Mouse (Mus musculus) hindbrain, embryonic 10.5 days (tissue): ENCODE measurements around the gene Mrps11. TPM values are rescaled to one million over a fixed set of nuclear protein-coding genes. Genes with fewer than 3 reads are reported as not detected.

Experiments used
- DNase-seq: peaks from one replicate; pipeline ENCODE4 v3.0.0-alpha.2; 2017; ENCODE audit warnings: low spot score
- H3K27ac ChIP-seq: fragments of 300-500 bp; sonication (generic); 2 replicates; pipeline ENCODE4 v1.5.1; 2016; ENCODE audit warnings: mild to moderate bottlenecking, moderate library complexity
- H3K27me3 ChIP-seq: fragments of 300-500 bp; sonication (generic); 2 replicates; pipeline ENCODE4 v1.6.1; 2016; ENCODE audit warnings: mild to moderate bottlenecking; ENCODE audit not compliant: poor library complexity, insufficient read depth, severe bottlenecking
- H3K36me3 ChIP-seq: fragments of 300-500 bp; sonication (generic); 2 replicates; pipeline ENCODE4 v1.6.1; 2016; ENCODE audit warnings: mild to moderate bottlenecking, moderate library complexity
- H3K4me1 ChIP-seq: fragments of 300-500 bp; sonication (generic); replicated peaks from 2 replicates; pipeline ENCODE4 v1.6.1; 2016; ENCODE audit warnings: mild to moderate bottlenecking
- H3K4me3 ChIP-seq: fragments of 300-500 bp; sonication (generic); 2 replicates; pipeline ENCODE4 v1.5.1; 2016; ENCODE audit warnings: mild to moderate bottlenecking, moderate library complexity
- H3K9me3 ChIP-seq: fragments of 300-500 bp; sonication (generic); 2 replicates; pipeline ENCODE4 v1.6.1; 2016; ENCODE audit warnings: mild to moderate bottlenecking, moderate library complexity
- WGBS: fragments of 180-500 bp; shearing (Covaris S2); methylation state at CpG from one replicate; pipeline ENCODE4 v1.1.7; 2016; 5-methylcytosine and 5-hydroxymethylcytosine counted together
- polyA plus RNA-seq: library from polyadenylated mRNA; unstranded; fragments of >200 nt; fragmentation: Nextera tagmentation; extraction: Ambion mirVana; gene quantifications from 2 replicates; pipeline ENCODE4 v1.2.1, GENCODE M21; 2016

Gene Mrps11
- polyA plus RNA-seq, 1 experiment from 2014 or later, result 91.7 TPM

DNA sequence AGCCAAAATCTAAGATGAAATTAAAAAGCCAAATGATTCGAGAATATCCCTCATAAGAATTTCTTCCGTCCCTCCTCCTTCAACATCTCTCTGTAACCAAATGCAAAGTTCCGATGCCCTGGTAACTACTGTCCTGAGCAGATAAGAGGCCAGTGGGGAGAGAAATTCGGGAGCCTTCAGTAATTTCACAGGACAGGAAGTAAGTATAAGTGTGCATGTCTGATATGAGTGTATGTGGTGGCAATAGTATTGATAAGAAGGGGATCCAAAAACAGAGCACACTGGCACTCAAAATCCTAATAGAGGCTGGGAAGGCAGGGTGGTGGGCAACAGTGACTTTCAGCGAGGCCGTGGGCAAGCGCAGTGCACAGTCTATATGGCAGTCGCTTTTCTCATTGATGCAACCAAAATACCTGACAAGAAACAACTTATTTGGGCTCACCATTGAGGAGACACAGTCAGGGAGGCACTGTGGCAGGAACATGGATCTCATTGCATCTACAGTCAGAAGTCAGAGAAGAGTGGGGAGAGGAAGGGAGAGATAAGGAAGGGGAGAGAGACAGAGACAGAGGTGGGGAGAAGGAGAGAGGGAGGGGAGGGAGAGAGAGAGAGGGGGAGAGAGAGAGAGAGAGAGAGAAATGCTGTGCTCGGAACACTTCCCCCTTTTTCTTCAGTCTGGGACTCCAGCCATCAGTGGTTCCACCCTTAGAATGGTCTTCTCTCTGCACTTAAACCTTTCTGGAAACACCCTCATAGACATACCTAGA is 17.0 kb downstream of the Mrps11 start:
- Histone ChIP-seq H3K9me3 (no peaks in the 10 kb centered on the region), H3K36me3 (no peaks in the 10 kb centered on the region), H3K27me3 (peaks cover 11% of the 10 kb centered on the region; the same call in 1 of the 2 replicates), H3K4me1 (peaks cover 13% of the 10 kb centered on the region; the same call in 1 of the 2 replicates), H3K4me3 (no peak overlapping the region), H3K27ac (no peak overlapping the region)
- no peak for DNase-seq
- 81% methylated on average over 9 of the region's 9 CpGs for WGBS

DNA sequence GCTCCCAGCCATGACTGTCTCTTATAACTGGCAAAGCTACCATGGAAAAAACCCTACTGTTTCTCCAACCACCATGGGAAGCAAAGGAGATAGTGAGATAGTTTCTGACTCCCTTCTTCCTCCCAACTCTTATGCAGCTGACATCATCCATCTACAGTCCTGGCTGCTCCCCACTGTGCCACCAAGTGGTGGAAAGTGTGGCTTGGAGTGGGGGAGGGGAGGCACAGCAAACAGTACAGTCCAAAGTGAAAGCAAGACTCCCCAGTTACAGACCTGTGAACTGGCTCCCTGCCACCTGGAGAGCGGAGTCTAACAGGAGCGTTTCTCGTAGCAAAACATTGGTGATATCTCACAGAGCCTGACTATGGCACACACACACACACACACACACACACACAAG is 20.9 kb downstream of the Mrps11 start:
- WGBS, result 84% methylated on average over 3 of the region's 3 CpGs
- Histone ChIP-seq H3K4me3 (no peak overlapping the region), H3K27me3 (peaks cover 11% of the 10 kb centered on the region; the same call in 1 of the 2 replicates), H3K36me3 (no peaks in the 10 kb centered on the region), H3K27ac (no peak overlapping the region), H3K9me3 (no peaks in the 10 kb centered on the region), H3K4me1 (0 out of 2 replicates have a peak, but pooled peaks cover 2% of the 10 kb centered on the region)
- DNase-seq, result no peak

DNA sequence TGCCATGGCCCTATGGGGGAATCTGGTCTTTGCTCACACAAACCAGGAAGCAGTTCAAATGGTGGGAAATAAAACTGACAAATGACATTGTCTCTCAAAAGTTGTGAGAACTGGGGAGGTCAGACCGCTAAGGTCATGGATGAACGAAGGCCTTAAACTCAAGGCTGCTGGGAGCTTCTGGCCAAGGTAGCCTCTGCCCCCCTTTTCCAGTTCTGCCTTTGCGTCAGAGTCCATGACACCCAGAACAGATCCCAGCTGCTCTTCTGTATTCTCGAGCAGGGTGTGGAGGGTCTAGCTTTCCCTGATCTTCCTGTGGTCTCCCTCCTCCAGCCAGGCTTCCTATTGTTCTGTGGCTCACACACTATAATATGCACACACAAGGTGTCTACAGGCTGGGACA is 24.3 kb downstream of the Mrps11 start:
- DNase-seq, result no peak
- no peaks in the 10 kb centered on the region for H3K27me3 ChIP-seq
- no peaks in the 10 kb centered on the region for H3K9me3 ChIP-seq
- H3K4me1 ChIP-seq, result no peaks in the 10 kb centered on the region
- H3K36me3 ChIP-seq, result no peaks in the 10 kb centered on the region
- H3K4me3 ChIP-seq, result no peak overlapping the region
- H3K27ac ChIP-seq, result no peak overlapping the region
- 79% methylated on average over 4 of the region's 4 CpGs for WGBS

DNA sequence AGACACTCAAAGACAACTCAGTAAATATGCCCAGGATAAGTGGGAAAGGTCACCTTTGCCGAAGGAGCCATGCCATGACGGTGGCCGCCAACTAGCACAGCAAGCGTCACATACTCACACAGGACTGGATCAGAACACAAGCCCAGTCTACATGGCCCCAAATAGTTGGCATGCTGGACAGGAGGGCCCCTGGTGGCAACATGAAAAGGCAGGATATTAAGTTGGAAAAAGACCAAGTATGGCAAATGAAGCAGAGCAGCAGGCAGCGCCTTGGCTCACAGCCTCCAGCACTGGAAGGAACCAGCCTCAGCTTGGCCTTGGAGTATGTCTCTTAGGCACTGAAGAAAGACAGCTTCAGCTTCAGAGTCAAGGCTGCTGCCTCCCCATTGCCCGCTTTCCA is 30.9 kb downstream of the Mrps11 start:
- WGBS, result 89% methylated on average over 6 of the region's 6 CpGs
- H3K4me1 ChIP-seq, result no peaks in the 10 kb centered on the region
- DNase-seq, result no peak
- no peaks in the 10 kb centered on the region for H3K27me3 ChIP-seq
- no peak overlapping the region for H3K4me3 ChIP-seq
- H3K27ac ChIP-seq, result no peak overlapping the region
- no peaks in the 10 kb centered on the region for H3K36me3 ChIP-seq
- no peaks in the 10 kb centered on the region for H3K9me3 ChIP-seq

DNA sequence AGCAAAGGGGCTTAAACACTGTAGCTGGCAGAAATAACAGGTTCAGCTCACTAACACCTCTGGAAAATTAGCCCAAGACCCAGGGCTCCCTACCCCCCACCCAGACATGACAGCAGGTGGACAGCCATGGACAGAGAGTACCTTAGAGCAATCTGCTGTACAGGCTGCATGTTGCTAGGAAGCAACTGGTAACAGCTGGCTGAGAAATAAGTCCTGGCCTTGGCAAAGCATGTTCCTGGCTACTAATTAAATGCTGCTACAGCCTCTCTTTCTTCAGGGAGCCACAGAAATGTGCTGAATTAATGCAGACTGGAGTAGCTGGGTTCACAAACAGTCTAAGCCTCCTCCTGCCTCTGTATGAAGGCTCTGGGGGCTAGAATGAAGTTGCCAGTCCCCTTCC is 31.8 kb downstream of the Mrps11 start:
- no peaks in the 10 kb centered on the region for H3K27me3 ChIP-seq
- no peaks in the 10 kb centered on the region for H3K36me3 ChIP-seq
- DNase-seq, result no peak
- H3K4me1 ChIP-seq, result no peaks in the 10 kb centered on the region
- H3K4me3 ChIP-seq, result no peak overlapping the region
- no peaks in the 10 kb centered on the region for H3K9me3 ChIP-seq
- no peak overlapping the region for H3K27ac ChIP-seq

DNA sequence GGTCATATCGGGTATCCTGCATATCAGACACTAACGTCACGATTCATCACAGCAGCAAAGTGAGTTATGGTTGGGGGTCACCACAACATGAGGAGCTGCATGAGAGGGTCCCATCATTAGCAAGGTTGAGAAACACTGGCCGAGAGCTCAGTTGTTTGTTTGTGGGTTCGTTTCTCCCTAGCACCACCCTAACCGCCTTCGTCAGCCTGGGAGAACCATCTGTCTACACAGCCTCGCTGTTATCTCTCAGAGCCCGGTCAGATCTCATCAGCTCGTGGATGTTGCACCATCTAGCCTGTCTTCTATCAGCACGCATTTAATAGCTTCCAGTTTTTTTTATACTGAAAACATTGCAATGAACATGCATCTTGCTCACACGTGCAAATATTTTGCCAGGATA is 35.4 kb downstream of the Mrps11 start:
- Histone ChIP-seq H3K27ac (no peak overlapping the region), H3K4me3 (no peak overlapping the region), H3K9me3 (no peaks in the 10 kb centered on the region), H3K4me1 (no peaks in the 10 kb centered on the region), H3K36me3 (peaks cover 8% of the 10 kb centered on the region), H3K27me3 (no peaks in the 10 kb centered on the region)
- 85% methylated on average over 12 of the region's 12 CpGs for WGBS
- no peak for DNase-seq

DNA sequence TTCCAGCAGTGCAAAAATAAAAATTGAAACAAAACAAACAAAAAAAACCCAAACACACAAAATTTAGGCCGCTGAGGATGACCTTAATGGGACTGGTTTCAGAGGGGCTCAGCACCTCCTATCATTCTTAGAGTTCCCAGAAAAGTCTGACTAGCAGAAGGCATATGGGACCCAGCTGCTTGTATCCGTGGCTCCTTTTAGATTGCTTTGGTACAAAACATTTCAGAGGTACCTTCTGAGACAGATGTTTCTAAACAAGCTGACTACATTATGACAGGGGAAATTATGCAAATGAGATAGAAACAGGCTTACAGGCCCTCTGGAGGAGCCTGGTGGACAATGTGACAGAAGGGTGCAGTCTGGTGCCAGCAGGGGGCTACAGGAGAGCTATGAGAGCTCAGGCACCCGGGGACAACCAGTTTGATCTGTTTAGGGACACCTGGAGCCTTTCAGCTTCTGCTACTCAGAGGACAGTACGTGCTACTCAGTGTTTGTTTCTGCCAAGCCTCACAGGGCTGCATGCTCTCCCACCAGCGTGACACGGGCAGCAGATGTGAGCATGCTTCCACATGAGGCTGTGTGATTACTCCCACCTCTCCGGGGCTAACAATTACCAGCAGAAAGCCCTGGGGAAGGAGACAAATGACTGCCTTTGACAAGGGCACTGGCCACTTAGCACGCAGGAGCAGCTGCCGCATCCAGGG is 43.9 kb downstream of the Mrps11 start:
- no peak overlapping the region; the same call in 1 of the 2 replicates for H3K27ac ChIP-seq

DNA sequence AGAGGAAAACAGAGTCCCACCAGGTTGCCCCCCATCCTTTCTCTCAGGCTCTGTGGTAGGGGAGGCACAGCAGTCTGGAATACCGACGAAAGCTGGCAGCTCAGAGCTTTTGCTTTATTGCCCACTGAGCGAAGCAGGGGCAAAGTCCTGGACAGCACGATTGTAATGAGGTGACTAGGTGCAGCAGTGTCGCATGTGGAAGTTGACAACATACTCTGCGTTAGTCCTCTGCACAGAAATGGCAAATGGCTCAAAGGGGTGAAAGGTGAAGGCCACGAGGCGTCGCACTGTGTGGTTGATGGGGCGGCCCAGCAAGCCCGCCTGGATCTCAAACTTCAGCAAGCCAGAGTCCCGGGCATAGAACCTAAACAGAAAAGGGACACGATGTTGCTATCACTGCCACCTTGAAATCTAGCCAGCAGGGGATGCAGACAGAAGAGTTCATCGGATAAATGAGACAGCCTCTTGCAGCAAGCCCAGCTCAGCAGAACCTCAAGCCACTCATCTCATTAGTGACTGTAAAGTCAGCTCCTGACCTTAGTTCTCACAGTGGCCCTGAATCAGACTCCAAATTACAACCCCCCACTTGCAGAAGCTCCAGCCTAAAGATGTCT is 44.9 kb downstream of the Mrps11 start:
- no peaks in the 10 kb centered on the region for H3K27me3 ChIP-seq
- no peak overlapping the region for H3K27ac ChIP-seq
- H3K9me3 ChIP-seq, result no peaks in the 10 kb centered on the region
- H3K4me1 ChIP-seq, result peaks cover 8% of the 10 kb centered on the region
- whole genome bisulfite sequencing, result 91% methylated on average over 14 of the region's 14 CpGs
- H3K36me3 ChIP-seq, result peaks cover 65% of the 10 kb centered on the region
- DNase-seq, result no peak
- no peak overlapping the region for H3K4me3 ChIP-seq

More for the DNA sequence above, 43.9 kb downstream of the Mrps11 start:
- 67% methylated on average over 9 of the region's 9 CpGs for WGBS
- peaks cover 8% of the 10 kb centered on the region for H3K4me1 ChIP-seq
- no peaks in the 10 kb centered on the region for H3K9me3 ChIP-seq
- H3K4me3 ChIP-seq, result no peak overlapping the region
- H3K27me3 ChIP-seq, result no peaks in the 10 kb centered on the region
- H3K36me3 ChIP-seq, result peaks cover 66% of the 10 kb centered on the region
- peak; percentile 30 for DNase-seq

DNA sequence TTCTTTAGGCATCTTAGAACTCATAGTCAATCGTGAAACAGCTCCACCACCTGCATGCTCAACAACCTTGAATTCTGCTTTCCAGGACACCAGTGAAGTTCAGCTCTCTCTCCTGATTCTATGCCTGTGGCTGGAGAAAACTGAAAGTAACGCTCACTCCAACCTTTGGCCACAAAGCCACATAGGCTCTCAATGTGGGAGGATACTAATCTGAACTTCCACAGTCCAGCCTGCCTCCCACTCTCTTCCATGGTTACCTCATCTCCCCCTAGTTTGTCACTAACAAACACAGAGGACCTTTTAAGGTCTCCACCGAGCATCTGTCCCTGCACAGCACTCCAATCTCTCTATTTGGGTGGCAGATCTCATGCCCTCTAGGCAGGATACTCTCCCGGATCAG is 52.7 kb downstream of the Mrps11 start:
- WGBS, result 92% methylated on average over 4 of the region's 4 CpGs
- H3K4me1 ChIP-seq, result no peaks in the 10 kb centered on the region
- no peaks in the 10 kb centered on the region for H3K27me3 ChIP-seq
- peaks cover 61% of the 10 kb centered on the region for H3K36me3 ChIP-seq
- no peak overlapping the region for H3K4me3 ChIP-seq
- no peak for DNase-seq
- no peak overlapping the region for H3K27ac ChIP-seq
- no peaks in the 10 kb centered on the region for H3K9me3 ChIP-seq

DNA sequence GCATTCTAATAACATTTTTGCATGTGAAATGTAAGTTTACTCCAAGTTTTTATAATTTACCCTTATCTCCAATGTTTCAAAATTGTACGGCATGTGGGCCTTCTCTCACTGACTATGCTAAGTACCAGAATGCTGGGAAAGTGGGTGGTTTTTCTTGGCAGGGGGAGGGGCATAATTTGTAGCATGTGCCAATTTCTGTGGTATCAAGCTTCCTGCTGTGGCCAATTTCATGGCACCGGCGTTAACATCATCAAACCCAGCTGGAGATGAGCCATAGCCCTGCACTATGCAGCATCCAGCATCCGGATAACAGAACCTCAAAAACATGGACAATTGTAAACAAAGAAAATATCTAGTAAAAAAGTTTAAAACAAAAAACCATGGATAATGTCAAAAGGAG is 54.3 kb downstream of the Mrps11 start:
- H3K36me3 ChIP-seq, result peaks cover 73% of the 10 kb centered on the region
- no peak for DNase-seq

DNA sequence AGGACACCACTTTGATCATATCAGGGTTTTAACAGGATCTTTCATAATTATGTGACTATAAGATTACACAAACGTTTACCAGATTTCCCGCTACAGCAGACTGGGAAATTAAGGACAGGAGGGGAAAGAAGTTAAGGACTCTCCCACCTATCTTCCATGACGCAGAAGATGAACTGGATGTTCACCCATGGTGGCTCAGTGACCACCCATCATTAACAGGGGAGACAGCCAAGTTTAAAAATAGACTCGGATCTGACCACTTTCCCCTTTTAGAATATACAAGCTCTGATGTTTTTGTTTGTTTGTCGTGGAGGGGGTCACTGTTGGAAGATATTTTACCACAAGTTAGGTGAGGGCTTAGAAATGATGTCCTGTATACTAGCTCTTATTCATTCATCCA is 58.7 kb downstream of the Mrps11 start:
- Histone ChIP-seq H3K4me1 (peaks cover 11% of the 10 kb centered on the region), H3K4me3 (no peak overlapping the region), H3K36me3 (peaks cover 66% of the 10 kb centered on the region), H3K27ac (no peak overlapping the region), H3K27me3 (no peaks in the 10 kb centered on the region), H3K9me3 (no peaks in the 10 kb centered on the region)
- DNase-seq, result no peak
- WGBS, result 89% methylated on average over 5 of the region's 5 CpGs

More for the DNA sequence above, 54.3 kb downstream of the Mrps11 start:
- Histone ChIP-seq H3K9me3 (no peaks in the 10 kb centered on the region), H3K27me3 (no peaks in the 10 kb centered on the region), H3K4me1 (no peaks in the 10 kb centered on the region), H3K27ac (no peak overlapping the region), H3K4me3 (no peak overlapping the region)
- WGBS, result 73% methylated on average over 4 of the region's 4 CpGs
